Mouse (Mus musculus) left cerebral cortex, postnatal 36 days (tissue): ENCODE data around the gene Gramd1b. TPM values are rescaled to one million over a fixed set of nuclear protein-coding genes. Genes with fewer than 3 reads are reported as not detected.

Experiments used
- DNase-seq, 2 experiments: peaks; one replicate each; pipeline ENCODE4 v3.0.0; 2021 to 2022; ENCODE audit warnings: low spot score in 2 of 2, mixed read lengths in 1 of 2
- intact Hi-C: fragments of 180-260 bp; cut with DNase I; formaldehyde crosslinking; loops from one replicate; pipeline ENCODE4 v1.15.1; 2025
- total RNA-seq, 2 experiments: library from RNA; stranded (reverse); gene quantifications; 2 replicates each; pipeline ENCODE4 v1.2.3; 2021

Gene Gramd1b
- total RNA-seq, 2 experiments from 2014 or later = 146 to 182 TPM

DNA sequence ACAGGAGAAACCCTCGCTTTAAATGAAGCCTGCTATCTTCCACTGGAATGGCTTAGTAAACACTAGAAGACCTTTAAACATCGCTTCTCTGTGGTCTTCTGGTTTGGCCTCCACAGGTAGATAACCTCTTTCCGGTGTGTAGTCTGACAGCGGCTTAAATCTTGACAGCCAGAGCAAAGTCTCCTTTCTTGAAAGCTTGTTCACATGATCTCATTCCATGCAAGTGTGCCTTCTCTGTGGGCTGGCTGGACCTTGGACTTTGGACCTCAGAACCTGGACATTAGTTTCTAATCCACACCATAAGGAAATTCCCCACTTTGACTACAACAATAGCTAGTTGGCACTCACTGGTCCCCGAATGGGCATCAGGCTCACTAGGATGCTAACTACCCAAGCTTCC, 65.6 kb downstream of the Gramd1b start:
- intact Hi-C loops = no loop called here
- no peak for DNase-seq

DNA sequence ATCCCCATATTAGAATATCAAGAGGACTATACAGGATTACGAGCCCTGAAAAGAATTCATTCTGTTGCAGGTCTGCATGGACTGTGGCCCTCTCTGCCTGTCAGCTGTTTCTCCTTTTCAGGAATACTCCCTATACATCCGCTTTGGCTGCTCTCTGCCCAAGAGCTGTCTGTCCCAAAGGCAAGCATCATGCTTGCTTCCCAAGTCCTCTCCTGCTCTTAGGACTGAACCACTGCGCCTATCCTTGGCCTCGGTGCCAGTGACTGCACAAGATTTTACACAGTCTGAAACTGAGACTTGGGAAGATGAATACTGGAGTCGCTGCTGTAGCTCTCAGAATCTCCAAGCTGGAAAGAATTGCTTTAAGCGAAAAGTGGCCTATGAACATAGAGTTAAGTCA, 68.8 kb downstream of the Gramd1b start:
- intact Hi-C loops = no loop called here
- DNase-seq = no peak

DNA sequence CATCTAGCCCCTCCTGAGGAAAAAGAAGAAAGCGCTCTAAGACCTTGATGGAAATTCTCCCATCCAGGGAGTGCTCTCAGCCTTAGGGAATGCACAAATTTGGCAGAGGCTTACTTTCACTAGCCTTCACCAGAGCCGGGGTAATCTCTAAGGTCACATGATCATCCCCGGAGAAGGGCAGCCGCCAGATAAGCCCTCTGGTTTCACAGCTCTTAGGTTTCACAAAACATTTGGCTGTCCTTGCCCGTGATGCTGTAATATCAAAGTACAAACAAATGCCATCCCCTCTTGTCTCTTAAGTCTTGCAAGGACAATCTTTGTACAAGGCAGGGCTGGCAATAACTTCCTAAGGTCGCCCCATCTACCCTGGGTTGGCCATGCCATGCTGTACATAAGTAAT, 70.4 kb downstream of the Gramd1b start:
- intact Hi-C loops = no loop called here
- no peak for DNase-seq

DNA sequence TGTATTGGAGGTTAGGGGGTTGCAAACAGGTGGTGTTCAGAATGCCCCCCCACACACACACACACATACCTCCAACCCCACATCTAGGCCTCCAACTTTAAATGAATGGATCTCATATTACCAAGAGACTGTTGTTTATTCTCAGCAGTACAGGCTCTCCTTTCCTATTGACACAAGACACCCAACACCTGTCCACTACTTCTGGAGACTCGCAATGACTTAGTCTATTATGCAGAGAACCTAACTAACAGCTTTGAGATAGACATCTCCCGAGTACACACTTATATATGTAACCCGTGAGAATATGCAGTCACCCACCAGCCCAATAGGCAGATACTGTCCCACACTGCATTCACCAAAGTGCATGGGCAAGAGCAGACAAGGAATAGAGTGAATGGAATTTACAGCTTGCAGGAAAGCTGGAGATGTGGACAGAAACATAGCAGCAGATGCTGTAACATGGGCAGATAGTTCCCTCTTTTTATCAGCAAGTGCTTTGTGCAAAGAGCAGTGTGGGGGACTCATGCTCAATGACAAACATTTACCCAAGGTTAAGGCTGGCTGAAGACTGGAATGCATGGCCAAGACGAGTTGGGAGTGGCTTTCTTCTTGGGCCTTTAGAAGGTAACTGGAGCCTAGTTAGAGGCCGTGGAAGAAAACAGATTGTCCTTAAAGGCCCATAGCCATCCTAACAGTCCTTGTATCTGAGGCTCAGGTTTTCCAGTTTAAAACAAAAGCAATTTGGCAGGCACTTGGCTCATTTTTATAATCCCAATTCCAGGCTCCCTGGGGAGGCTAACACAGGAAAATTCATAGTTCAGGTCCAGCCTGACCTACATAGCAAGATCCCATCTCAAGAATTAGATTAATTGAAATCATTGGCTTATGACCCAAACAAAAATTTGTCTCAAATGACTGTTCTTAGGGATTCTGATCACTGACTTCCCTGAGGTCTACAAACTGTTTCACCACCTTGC, 71.6 kb downstream of the Gramd1b start:
- intact Hi-C loops = no loop called here
- DNase-seq = no peak

DNA sequence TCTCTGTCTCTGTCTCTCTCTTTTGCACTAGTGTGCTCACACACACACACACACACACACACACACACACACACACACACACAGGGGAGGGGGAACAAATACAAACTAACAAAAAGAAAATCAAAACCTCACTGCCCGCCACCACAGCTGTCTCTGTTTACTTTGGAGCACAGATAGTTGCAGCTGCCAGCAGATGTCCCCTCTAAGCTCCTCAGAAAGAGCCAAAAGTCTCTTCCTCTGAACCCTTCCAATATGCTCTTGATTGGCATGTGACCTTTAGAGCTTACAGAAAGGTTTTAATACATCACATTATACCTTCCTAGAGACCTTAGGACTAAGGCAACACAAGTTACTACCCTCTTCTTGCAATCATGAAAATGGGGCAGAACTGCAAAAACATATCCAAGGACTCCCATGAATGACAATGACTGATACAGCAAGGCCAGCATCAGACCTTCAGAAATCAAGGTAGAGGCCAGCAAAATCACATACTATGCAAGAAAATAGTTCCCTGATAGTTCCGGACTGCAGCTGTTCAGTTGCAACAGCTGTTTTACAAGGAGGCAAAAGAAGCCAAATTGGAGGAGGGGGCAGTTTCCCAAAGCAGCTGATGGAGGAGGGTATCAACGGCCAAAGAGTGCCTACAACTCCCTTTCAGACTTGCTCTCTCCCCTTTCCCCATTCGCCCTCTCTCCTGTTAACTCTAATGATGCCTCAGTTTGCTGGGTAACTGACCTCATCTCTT, 72.5 kb downstream of the Gramd1b start:
- DNase-seq = no peak
- intact Hi-C loops = no loop called here

DNA sequence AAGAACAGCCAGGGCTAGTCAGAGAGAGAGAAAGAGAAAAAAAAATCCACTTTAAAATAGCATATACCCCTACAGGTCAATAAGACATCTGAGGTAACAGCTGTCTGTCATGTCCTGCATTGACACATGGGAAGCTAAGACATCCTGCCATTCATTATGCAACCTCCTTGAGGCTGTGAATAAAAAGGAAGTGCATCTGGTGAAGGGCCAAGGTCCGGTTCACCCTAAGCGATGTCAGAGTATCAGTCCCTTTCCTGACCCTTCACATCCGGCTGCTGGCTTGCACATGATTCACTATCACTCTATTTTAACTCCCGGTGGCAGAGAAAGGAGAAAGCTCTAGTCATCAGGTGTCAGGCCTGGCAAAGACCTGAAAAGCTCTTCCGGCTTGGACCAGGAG, 73.7 kb downstream of the Gramd1b start:
- no peak for DNase-seq
- intact Hi-C loops = no loop called here

DNA sequence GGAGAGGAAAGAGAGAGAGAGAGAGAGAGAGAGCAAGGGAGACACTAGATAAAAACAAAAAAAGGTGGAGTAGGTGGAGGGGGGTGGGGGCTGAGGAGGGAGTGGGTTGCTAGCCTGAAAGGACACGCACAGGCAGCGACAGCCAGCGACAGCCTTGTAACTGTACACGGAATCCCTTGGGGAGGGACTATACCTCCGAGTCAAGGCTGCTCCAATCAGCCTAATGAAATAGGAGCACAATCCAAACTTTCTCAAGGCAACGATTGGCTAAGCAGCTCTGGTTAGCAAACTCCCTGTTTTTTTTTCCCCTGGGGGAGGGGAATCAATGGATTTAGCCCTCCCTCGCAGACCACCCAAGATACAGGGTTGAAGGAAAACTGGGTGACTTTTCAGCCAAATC, 75.0 kb downstream of the Gramd1b start:
- intact Hi-C loops = no loop called here

DNA sequence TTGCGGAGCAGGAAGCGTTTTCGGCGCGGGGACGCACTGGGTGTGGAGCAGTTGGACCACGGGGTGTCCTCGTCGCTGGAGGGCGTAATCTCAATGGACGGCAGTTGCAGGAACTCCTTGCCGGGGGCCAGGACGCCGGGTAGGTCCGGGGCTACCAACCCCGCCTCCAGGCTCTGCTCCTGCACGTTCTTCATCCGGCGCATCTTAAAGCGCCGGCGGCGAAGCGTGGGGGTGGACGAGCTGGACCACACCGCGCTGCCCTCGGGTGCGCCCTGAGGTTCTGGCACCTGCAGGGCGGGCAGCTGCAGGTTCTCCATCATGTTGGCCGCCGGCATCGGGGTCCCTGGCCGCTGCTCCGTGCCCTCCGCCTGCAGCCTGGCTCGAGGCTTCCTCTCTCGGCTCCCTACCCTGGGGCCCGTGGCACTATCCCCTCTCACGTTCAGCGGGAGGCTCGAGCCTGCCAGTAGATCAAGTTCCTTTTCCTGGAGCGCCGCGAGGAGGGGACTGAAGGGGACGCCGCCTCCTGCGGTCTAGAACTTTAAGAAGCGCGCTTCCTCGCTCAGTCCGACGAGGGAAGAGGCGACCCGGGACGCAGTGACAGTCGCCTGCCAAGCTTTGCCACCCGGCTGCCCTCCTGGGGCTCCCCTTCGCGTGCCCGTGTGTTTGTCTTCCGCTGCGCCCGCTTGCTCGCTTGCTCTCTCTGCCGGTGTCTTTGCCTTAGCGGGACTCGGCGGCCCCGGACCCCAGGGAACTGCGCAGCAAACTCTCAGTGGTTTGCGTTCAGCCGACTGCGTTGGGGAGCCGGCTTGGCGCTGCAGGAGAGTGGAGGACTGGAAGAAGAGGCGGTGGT, 75.6 kb downstream of the Gramd1b start:
- intact Hi-C loops = no loop called here
- peak; percentile 51 to 52 for DNase-seq

More for the DNA sequence above, 75.0 kb downstream of the Gramd1b start:
- no peak for DNase-seq

DNA sequence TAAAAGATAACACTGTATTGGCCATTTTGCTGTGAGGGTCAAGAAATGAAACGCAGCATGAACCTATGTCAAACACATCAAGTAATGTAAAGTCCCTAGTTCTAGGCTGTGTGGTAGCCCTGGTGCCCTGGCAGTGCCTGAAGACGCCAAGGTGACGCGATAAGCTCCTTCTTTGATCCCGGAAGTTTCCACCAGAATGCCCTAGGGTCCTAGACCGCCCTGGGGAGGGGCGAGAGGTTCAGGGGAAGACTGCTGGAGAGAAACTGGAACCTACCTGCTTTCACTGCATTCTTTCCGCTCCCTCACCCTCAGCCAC, 76.2 kb downstream of the Gramd1b start:
- intact Hi-C loops = no loop called here
- no peak for DNase-seq

DNA sequence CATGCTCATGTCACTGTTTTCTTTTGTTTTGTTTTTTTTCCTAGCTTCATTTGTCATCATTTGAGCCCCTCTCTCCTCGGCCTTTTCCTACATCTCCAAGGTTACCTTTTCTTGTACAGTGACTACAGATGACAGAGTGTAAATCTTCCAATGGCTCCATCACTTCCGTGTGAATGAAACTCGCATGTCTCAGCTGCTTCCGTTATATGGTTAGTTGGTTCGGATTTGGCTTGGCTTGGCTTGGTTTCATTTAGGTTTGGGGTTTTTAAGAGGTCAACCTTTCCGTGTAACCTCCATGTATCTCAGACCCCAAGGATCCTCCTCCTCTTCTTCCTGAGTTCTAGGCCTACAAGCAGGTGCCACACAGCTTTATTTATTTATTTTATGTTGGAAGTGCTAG, 77.3 kb downstream of the Gramd1b start:
- no peak for DNase-seq
- intact Hi-C loops = loop anchor here (5.0 kb wide), 1 partner anchor 53 kb away; no protein-coding TSS in a partner anchor

DNA sequence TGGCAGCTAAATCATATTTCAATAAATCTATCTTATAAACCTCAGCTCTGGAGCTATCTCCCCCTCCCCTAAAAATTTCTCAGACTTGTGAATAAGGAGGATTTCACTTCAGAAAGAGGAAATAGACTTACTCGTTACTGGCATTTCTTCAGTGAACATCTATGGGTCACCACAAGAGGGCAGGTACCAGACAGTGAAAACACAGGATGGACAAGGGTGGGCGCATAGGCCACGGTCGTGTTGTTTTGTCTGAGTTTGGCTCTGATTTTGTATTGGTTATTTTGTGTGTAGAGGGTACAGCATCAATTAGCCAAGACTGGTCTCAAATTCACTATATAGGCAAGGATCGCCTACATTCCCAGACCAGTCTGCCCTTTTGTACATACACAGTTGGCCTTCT, 79.0 kb downstream of the Gramd1b start:
- intact Hi-C loops = loop anchor here (5.0 kb wide), 1 partner anchor 55 kb away; no protein-coding TSS in a partner anchor
- no peak for DNase-seq

DNA sequence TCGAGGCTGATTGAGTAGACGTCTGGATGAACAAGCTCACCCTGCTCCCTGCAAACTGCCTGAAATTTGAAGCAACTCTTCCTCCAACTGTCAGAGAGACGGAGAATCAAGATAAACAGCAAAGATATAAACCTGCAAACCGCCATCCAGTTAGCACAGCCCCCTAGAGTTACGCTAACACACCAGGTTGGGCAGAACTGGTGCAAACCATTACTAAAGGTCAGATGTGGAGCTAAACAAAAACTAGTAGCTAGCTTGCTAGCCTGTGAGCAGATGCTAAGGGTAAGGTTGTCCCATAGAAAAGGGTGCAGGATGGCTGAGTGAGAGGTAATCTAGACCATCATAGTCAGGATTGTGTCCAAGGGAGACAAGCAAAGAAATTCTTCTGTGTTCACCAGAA, 80.4 kb downstream of the Gramd1b start:
- intact Hi-C loops = loop anchor here (5.0 kb wide), 1 partner anchor 57 kb away; no protein-coding TSS in a partner anchor
- DNase-seq = no peak

DNA sequence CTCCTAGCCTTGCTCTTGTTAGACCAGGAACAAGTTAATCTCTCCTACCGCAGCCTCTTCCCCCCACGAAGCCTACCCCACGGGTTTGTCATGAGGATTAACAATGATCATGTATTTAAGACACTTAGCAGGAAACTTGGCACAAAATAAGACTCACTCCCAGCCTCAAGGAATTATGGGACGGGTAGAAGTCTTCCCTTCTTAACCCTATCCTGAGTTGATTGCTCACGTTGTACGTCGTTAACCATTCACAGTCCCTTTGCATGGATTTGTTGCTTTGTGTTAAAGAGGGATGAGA, 80.8 kb downstream of the Gramd1b start:
- intact Hi-C loops = loop anchor here (5.0 kb wide), 1 partner anchor 57 kb away; no protein-coding TSS in a partner anchor
- DNase-seq = no peak

DNA sequence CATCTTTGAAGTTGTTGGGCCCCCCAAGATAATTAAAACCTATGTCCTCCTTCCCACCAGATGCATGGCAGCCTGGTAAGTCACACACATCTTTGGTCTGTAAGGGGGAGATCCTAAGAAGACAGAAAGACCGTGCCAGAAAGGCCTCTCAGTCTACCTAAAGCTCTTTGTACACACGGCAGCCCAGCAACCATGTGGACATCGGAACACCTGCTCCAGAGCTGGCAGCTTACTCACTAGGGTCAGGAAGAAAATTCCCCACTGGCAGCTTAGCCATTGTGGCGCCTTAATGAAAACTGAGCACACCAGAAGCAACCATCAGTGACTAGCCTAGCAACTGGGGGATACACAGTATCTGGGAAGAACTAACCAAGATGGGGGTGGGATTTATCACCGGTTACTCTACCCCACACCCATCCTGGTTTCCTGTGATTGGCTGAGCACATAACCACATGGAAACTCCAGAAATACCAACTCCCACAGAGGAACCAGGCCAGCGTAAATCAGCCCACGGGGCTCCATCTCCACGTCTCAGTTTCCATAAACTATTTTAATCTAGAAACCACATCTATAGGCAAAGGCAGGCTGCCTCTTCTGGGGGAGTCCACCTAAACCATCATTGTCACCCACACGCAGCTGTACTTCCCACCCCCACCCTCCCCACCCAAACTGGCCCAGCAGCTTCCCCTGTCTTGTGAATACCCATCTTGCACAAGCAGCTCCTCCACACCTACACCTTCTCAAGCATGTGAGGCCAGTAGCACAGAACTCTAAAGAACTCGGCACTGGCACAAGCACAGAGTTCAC, 81.4 kb downstream of the Gramd1b start:
- peak; percentile 60 to 64 for DNase-seq
- intact Hi-C loops = loop anchor here (5.0 kb wide), 1 partner anchor 57 kb away; no protein-coding TSS in a partner anchor

DNA sequence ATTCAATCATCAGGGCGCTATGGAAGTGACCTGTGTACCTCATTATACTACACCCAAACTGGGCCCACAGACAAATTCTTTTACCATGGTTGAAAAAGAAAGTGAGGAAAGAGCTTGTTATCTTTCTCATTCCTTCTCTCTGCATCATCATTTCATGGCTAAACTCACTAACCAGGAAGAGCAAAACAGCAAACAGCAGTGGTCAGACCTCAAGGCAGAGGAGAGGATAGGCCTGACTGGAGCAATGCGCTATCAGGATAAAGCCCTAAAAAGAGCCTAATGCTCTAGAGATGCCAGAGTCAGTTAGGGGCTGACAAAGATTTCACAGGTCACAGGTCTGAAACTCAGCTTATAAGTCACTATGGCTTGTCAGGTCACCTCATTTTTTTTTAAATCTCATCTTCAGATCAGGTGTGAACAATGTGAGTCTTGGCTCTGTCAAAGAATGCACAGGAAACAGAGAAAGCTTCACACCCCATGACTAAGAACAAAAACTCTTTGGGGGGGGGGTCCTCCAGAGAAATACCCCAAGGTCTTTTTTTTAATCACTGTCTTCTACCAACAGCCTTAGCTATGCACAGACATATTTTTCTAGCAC, 82.4 kb downstream of the Gramd1b start:
- no peak for DNase-seq
- intact Hi-C loops = no loop called here

DNA sequence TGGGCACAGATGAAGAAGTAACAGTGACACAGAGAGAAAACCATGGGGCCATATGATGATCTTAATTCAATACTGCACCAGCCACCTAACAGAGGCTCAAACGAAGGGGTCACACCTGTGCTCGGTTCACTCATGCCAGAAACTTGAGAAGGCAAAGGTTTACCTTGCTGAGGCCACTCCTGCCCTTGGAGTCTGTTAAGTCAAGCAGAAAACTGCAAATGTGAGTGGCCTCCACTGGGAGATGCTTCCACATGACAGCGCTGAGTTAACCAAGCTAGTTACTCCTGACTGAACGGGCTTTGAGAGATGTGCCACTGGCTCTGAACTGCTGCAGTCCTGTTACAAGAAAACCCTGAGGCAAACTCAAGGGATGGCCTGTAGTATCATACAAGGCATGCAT, 83.9 kb downstream of the Gramd1b start:
- DNase-seq = no peak
- intact Hi-C loops = no loop called here

DNA sequence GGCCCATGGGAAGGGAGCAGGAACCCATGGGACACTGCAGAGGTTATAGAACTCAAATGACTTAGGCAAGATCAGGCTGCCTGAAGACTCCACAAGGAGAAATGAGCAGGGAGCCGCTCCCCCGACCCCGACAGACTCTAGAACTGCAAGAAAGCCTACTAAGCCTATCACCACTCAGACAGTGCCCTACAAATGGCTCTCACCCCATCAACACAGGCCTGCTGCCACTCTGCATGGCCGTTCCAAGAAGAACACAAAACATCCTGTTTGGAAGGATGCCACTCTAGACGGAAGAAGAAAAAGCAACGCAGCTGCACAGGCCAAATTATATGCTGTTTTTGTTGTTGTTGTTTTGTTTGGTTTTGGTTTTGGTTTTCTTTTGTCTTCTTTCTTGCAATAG, 86.2 kb downstream of the Gramd1b start:
- intact Hi-C loops = no loop called here
- no peak for DNase-seq

DNA sequence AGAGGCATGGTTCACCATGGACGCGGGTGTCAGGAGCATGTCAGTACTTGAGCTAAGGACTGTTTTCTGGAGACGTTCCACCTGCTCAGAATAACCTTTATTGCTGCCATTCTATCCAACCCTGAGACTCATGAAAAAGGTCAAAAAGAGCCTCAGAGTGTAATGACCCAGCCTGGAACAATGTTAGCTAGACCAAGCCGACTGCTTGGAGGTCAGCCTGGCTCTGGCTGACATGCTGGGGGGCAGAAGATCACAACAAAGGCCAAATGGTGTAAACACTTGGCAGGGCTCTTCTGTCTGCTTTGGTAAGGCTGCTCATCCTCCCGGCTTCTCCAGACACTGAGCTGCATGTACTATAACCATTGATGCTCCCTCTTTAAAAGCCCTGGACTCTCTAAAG, 88.4 kb downstream of the Gramd1b start:
- DNase-seq = no peak
- intact Hi-C loops = no loop called here
